Mouse (Mus musculus): ENCODE results near the gene Rtn1. TPM values are rescaled to one million over a fixed set of nuclear protein-coding genes. Genes with fewer than 3 reads are reported as not detected.

Gene Rtn1
- polyA plus RNA-seq (2015; fragmentation: Nextera tagmentation; extraction: Ambion mirVana): 1,241 and 1,349 TPM in 2 replicates

- Histone ChIP-seq H3K36me3 (ENCODE audit: poor library complexity, severe bottlenecking) (no peaks in the 10 kb centered on the region), H3K27me3 (peaks cover 9% of the 10 kb centered on the region; the same call in 1 of the 2 replicates), H3K4me1 (peaks cover 21% of the 10 kb centered on the region), H3K4me2 (peak within 1 kb of the TSS; percentile 88), H3K27ac (peak within 1 kb of the TSS; percentile 63), H3K9me3 (replicated peaks) (no peaks in the 10 kb centered on the region), H3K9ac (peak within 1 kb of the TSS; percentile 82), H3K4me3 (peak within 1 kb of the TSS; percentile 74)
- WGBS: 29% methylated on average over 6 of the region's 6 CpGs
- ATAC-seq: no peak
Measured at GRCm38 (mm10) chr12:72408954-72409353, at the start of gene Rtn1. TSS of gene Rtn1 (minus strand) at chr12:72409054.

GRCm38 (mm10) chr12:72453941-72454340, 45.1 kb upstream of the Rtn1 start:
- Histone ChIP-seq H3K4me2 (no peak overlapping the region), H3K27ac (no peak overlapping the region), H3K9me3 (replicated peaks) (no peaks in the 10 kb centered on the region), H3K4me1 (peaks cover 12% of the 10 kb centered on the region), H3K36me3 (ENCODE audit: poor library complexity, severe bottlenecking) (no peaks in the 10 kb centered on the region), H3K9ac (no peak overlapping the region), H3K4me3 (no peak overlapping the region), H3K27me3 (0 out of 2 replicates have a peak, but pooled peaks cover 4% of the 10 kb centered on the region)
- 84% methylated on average over 17 of the region's 17 CpGs for WGBS
- no peak for ATAC-seq

GRCm38 (mm10) chr12:72441839-72442576, 33.2 kb upstream of the Rtn1 start, which contains the start of gene Lrrc9:
TSS of gene Lrrc9 (plus strand) at chr12:72441866.
- Histone ChIP-seq H3K4me2 (peak within 1 kb of the TSS; percentile 79), H3K36me3 (ENCODE audit: poor library complexity, severe bottlenecking) (no peaks in the 10 kb centered on the region), H3K27me3 (peaks cover 10% of the 10 kb centered on the region; the same call in 1 of the 2 replicates), H3K4me1 (peaks cover 37% of the 10 kb centered on the region), H3K9me3 (replicated peaks) (no peaks in the 10 kb centered on the region), H3K4me3 (peak within 1 kb of the TSS; percentile 39), H3K27ac (no peak within 1 kb of the TSS), H3K9ac (peak within 1 kb of the TSS; percentile 59)
- peak; percentile 61 for ATAC-seq
- WGBS: under 1% methylated on average over 31 of the region's 31 CpGs

GRCm38 (mm10) chr12:72438961-72439480, 30.2 kb upstream of the Rtn1 start:
- peak overlapping the region; percentile 35; the same call in 1 of the 2 replicates for H3K27ac ChIP-seq
- 0 out of 2 replicates have a peak, but pooled peaks cover 3% of the 10 kb centered on the region for H3K27me3 ChIP-seq
- H3K4me2 ChIP-seq: no peak overlapping the region
- WGBS: 39% methylated on average over 6 of the region's 6 CpGs
- no peak overlapping the region for H3K9ac ChIP-seq
- no peak for ATAC-seq
- no peaks in the 10 kb centered on the region for H3K36me3 ChIP-seq (ENCODE audit: poor library complexity, severe bottlenecking)
- H3K4me1 ChIP-seq: peaks cover 45% of the 10 kb centered on the region
- H3K9me3 ChIP-seq (replicated peaks): no peaks in the 10 kb centered on the region
- H3K4me3 ChIP-seq: no peak overlapping the region

- Histone ChIP-seq H3K36me3 (ENCODE audit: poor library complexity, severe bottlenecking) (no peaks in the 10 kb centered on the region), H3K27me3 (no peaks in the 10 kb centered on the region), H3K4me3 (no peak overlapping the region), H3K27ac (peak overlapping the region; percentile 78), H3K9me3 (replicated peaks) (no peaks in the 10 kb centered on the region), H3K9ac (no peak overlapping the region), H3K4me2 (peak overlapping the region; percentile 12; the same call in 1 of the 2 replicates), H3K4me1 (peaks cover 54% of the 10 kb centered on the region)
- WGBS: 13% methylated on average over 10 of the region's 10 CpGs
- ATAC-seq: peak; percentile 68
Measured at GRCm38 (mm10) chr12:72437676-72438341, 29.0 kb upstream of the Rtn1 start.

GRCm38 (mm10) chr12:72433241-72433865, 24.5 kb upstream of the Rtn1 start:
- peaks cover 27% of the 10 kb centered on the region for H3K4me1 ChIP-seq
- no peak for ATAC-seq
- no peak overlapping the region for H3K4me2 ChIP-seq
- H3K9ac ChIP-seq: no peak overlapping the region
- H3K36me3 ChIP-seq (ENCODE audit: poor library complexity, severe bottlenecking): no peaks in the 10 kb centered on the region
- H3K27me3 ChIP-seq: peaks cover 6% of the 10 kb centered on the region; the same call in 1 of the 2 replicates
- 45% methylated on average over 9 of the region's 9 CpGs for WGBS
- no peaks in the 10 kb centered on the region for H3K9me3 ChIP-seq (replicated peaks)
- H3K4me3 ChIP-seq: no peak overlapping the region
- no peak overlapping the region for H3K27ac ChIP-seq

GRCm38 (mm10) chr12:72432209-72432608, 23.4 kb upstream of the Rtn1 start:
- no peaks in the 10 kb centered on the region for H3K36me3 ChIP-seq (ENCODE audit: poor library complexity, severe bottlenecking)
- no peak overlapping the region for H3K4me3 ChIP-seq
- no peak overlapping the region for H3K27ac ChIP-seq
- H3K4me1 ChIP-seq: peaks cover 23% of the 10 kb centered on the region
- H3K4me2 ChIP-seq: no peak overlapping the region
- H3K9me3 ChIP-seq (replicated peaks): no peaks in the 10 kb centered on the region
- no peak for ATAC-seq
- no peak overlapping the region for H3K9ac ChIP-seq
- WGBS: 87% methylated on average over 4 of the region's 4 CpGs
- H3K27me3 ChIP-seq: peaks cover 6% of the 10 kb centered on the region; the same call in 1 of the 2 replicates

- Histone ChIP-seq H3K4me2 (no peak overlapping the region; the same call in 1 of the 2 replicates), H3K36me3 (ENCODE audit: poor library complexity, severe bottlenecking) (no peaks in the 10 kb centered on the region), H3K4me1 (peaks cover 4% of the 10 kb centered on the region; the same call in 1 of the 2 replicates), H3K9ac (no peak overlapping the region), H3K9me3 (replicated peaks) (no peaks in the 10 kb centered on the region), H3K27me3 (peaks cover 6% of the 10 kb centered on the region; the same call in 1 of the 2 replicates), H3K27ac (no peak overlapping the region), H3K4me3 (no peak overlapping the region)
- 27% methylated on average over 11 of the region's 11 CpGs for WGBS
- ATAC-seq: peak; percentile 71
Measured at GRCm38 (mm10) chr12:72427722-72428126, 18.9 kb upstream of the Rtn1 start.

- ATAC-seq: no peak
- H3K36me3 ChIP-seq (ENCODE audit: poor library complexity, severe bottlenecking): no peaks in the 10 kb centered on the region
- H3K9ac ChIP-seq: no peak overlapping the region
- H3K4me3 ChIP-seq: no peak overlapping the region
- H3K4me2 ChIP-seq: no peak overlapping the region
- H3K4me1 ChIP-seq: no peaks in the 10 kb centered on the region; the same call in 1 of the 2 replicates
- no peak overlapping the region for H3K27ac ChIP-seq
- H3K27me3 ChIP-seq: no peaks in the 10 kb centered on the region; the same call in 1 of the 2 replicates
- 54% methylated on average over 4 of the region's 4 CpGs for WGBS
- H3K9me3 ChIP-seq (replicated peaks): no peaks in the 10 kb centered on the region
Measured at GRCm38 (mm10) chr12:72422681-72423080, 13.8 kb upstream of the Rtn1 start.

GRCm38 (mm10) chr12:72417762-72418161, 8.9 kb upstream of the Rtn1 start:
- 31% methylated on average over 3 of the region's 3 CpGs for WGBS
- Histone ChIP-seq H3K27me3 (no peaks in the 10 kb centered on the region; the same call in 1 of the 2 replicates), H3K36me3 (ENCODE audit: poor library complexity, severe bottlenecking) (no peaks in the 10 kb centered on the region), H3K27ac (no peak overlapping the region), H3K9ac (no peak overlapping the region), H3K4me1 (no peaks in the 10 kb centered on the region), H3K4me2 (no peak overlapping the region), H3K9me3 (replicated peaks) (no peaks in the 10 kb centered on the region), H3K4me3 (no peak overlapping the region)
- no peak for ATAC-seq

GRCm38 (mm10) chr12:72408111-72408891, 553 bp downstream of the Rtn1 start:
- Histone ChIP-seq H3K27me3 (peaks cover 9% of the 10 kb centered on the region; the same call in 1 of the 2 replicates), H3K9me3 (replicated peaks) (no peaks in the 10 kb centered on the region), H3K9ac (peak overlapping the region; percentile 82), H3K4me2 (peak overlapping the region; percentile 88), H3K36me3 (ENCODE audit: poor library complexity, severe bottlenecking) (no peaks in the 10 kb centered on the region), H3K4me3 (peak overlapping the region; percentile 74), H3K4me1 (peaks cover 21% of the 10 kb centered on the region), H3K27ac (peak overlapping the region; percentile 63)
- under 1% methylated on average over 63 of the region's 63 CpGs for WGBS
- ATAC-seq: peak; percentile 92

All from forebrain, embryonic 13.5 days (tissue).